Mouse (Mus musculus) liver, postnatal 0 days (tissue): ENCODE results near the gene Snta1.

ENCODE experiments used
- CTCF ChIP-seq: sonication (generic); IDR thresholded peaks from 2 replicates; pipeline ENCODE4 v1.5.1; 2016; ENCODE audit warnings: antibody characterized with exemption, low read depth
- EP300 ChIP-seq: IDR thresholded peaks from 2 replicates; pipeline ENCODE4 v1.6.1; 2016; ENCODE audit warnings: antibody characterized with exemption, low read depth, mild to moderate bottlenecking

DNA sequence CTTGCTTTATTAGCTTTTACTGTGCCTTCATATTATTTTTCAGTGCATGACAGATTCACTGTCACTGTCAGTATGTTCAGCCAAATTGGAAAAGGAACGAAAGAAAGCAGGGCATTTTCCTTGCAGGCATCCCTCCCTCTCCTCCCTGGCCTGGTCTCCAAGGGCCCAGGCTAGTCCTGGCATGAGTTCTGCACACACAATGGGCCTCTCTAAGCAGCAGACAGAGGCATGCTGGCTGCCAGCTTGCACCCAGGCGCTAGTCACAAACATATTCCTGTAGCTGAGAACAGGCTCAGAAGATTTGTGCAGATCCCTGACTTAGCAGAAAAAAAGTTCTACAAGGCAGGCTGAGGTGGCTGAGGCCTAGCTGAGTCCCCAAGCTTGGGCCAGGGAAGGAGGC is 8.6 kb downstream of the Snta1 start:
- TF ChIP-seq CTCF, result no peak
- no peak for TF ChIP-seq EP300
